Mouse (Mus musculus): ENCODE data around the gene Wee1. TPM values are rescaled to one million over a fixed set of nuclear protein-coding genes. Genes with fewer than 3 reads are reported as not detected.
"Not testable (repeated sequence)": the region's sequence is repeated elsewhere in the genome, so short reads cannot be mapped to it uniquely, and the experiment has no call there.

Wee1 gene
- polyA plus RNA-seq, 1 experiment from 2014 or later, result 38.1 TPM

- 67% methylated on average over 3 of the region's 3 CpGs for WGBS
- ATAC-seq (ENCODE audit: insufficient number of reproducible peaks, low FRiP score), result no peak
- H3K36me3 ChIP-seq, result no peaks in the 10 kb centered on the region
- no peak overlapping the region for H3K4me3 ChIP-seq
- H3K4me1 ChIP-seq (replicated peaks), result peaks cover 38% of the 10 kb centered on the region
- no peaks in the 10 kb centered on the region for H3K9me3 ChIP-seq (replicated peaks)
- no peak overlapping the region for H3K4me2 ChIP-seq
- no peaks in the 10 kb centered on the region for H3K27me3 ChIP-seq (replicated peaks)
- H3K9ac ChIP-seq, result peak overlapping the region; percentile 26; the same call in 1 of the 2 replicates
- peak overlapping the region; percentile 95 for H3K27ac ChIP-seq (ENCODE audit: poor library complexity, severe bottlenecking)
Measured at GRCm38 (mm10) chr7:110158073-110158472, 36.2 kb downstream of the Wee1 start.

- not testable (repeated sequence) for H3K27ac ChIP-seq (ENCODE audit: poor library complexity, severe bottlenecking); ATAC-seq (ENCODE audit: insufficient number of reproducible peaks, low FRiP score); H3K9ac ChIP-seq; H3K36me3 ChIP-seq; H3K4me3 ChIP-seq; H3K27me3 ChIP-seq (replicated peaks); H3K9me3 ChIP-seq (replicated peaks); H3K4me2 ChIP-seq
- H3K4me1 ChIP-seq (replicated peaks), result peaks cover 38% of the 10 kb centered on the region
Measured at GRCm38 (mm10) chr7:110160109-110160508, 38.3 kb downstream of the Wee1 start.

DNA sequence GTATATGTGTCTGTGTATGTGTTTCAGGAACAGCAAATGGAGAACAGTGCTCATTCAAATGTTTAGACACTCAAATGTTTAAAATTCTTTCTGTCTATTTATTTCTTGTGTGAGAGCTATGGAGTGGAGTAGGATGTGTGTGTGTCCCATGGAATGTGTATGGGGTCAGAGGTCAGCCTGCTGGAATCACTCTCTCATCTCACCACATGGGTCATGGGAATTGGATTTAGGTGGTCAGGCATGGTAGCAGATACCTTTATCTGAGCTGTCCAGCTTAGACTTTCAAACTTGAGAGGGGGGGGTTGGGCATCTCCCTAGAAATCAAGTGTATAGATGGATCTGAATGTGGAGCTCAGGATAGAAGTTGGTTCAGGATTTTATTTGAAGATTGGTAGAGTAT lies 38.8 kb downstream of the Wee1 start:
- ATAC-seq (ENCODE audit: insufficient number of reproducible peaks, low FRiP score), result no peak
- Histone ChIP-seq H3K4me1 (replicated peaks) (peaks cover 38% of the 10 kb centered on the region), H3K36me3 (no peaks in the 10 kb centered on the region), H3K9ac (no peak overlapping the region), H3K4me3 (no peak overlapping the region), H3K27ac (ENCODE audit: poor library complexity, severe bottlenecking) (no peak overlapping the region), H3K27me3 (replicated peaks) (no peaks in the 10 kb centered on the region), H3K9me3 (replicated peaks) (no peaks in the 10 kb centered on the region), H3K4me2 (no peak overlapping the region)

GRCm38 (mm10) chr7:110163024-110163423 lies 41.2 kb downstream of the Wee1 start:
- Histone ChIP-seq H3K4me1 (replicated peaks) (peaks cover 14% of the 10 kb centered on the region), H3K27ac (ENCODE audit: poor library complexity, severe bottlenecking) (peak overlapping the region; percentile 47; the same call in 1 of the 2 replicates)
- 91% methylated on average over 6 of the region's 6 CpGs for WGBS

DNA sequence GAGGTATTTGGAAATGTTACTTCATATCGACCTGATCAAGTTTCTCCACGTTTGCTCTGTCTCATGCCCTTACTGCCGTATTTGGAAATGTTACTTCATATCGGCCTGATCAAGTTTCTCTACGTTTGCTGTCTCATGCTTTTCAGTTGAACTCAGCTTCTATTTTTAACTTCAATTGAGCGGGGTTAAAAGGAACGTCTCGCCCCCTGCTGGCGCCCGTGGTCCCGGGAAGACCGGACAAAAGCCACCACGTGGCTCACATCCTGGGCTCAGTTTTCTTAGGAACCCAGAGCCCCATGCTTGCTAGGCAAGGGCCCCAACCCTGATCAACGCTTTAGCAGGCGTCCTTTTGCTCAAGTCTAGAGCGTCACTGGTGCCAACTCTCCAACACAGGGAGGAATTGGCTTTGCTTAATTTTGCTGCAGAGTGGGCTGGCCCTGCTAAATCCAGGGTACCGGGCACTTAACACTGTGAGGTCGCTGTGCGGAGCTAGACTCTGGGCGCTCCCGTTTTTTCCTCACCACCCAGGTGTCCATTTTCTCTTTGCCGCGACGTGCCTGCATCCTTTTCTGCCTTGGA lies 42.3 kb downstream of the Wee1 start:
- Histone ChIP-seq H3K4me2 (peak overlapping the region; percentile 82), H3K9ac (peak overlapping the region; percentile 84), H3K4me1 (replicated peaks) (0 out of 2 replicates have a peak, but pooled peaks cover 5% of the 10 kb centered on the region), H3K27ac (ENCODE audit: poor library complexity, severe bottlenecking) (peak overlapping the region; percentile 96), H3K9me3 (replicated peaks) (no peaks in the 10 kb centered on the region), H3K27me3 (replicated peaks) (no peaks in the 10 kb centered on the region), H3K36me3 (no peaks in the 10 kb centered on the region), H3K4me3 (peak overlapping the region; percentile 53)
- WGBS, result under 1% methylated on average over 24 of the region's 24 CpGs
- peak; percentile 85 for ATAC-seq (ENCODE audit: insufficient number of reproducible peaks, low FRiP score)

More at GRCm38 (mm10) chr7:110163024-110163423, 41.2 kb downstream of the Wee1 start:
- Histone ChIP-seq H3K4me3 (no peak overlapping the region), H3K36me3 (no peaks in the 10 kb centered on the region), H3K9ac (no peak overlapping the region), H3K27me3 (replicated peaks) (no peaks in the 10 kb centered on the region), H3K9me3 (replicated peaks) (no peaks in the 10 kb centered on the region), H3K4me2 (no peak overlapping the region)
- no peak for ATAC-seq (ENCODE audit: insufficient number of reproducible peaks, low FRiP score)

DNA sequence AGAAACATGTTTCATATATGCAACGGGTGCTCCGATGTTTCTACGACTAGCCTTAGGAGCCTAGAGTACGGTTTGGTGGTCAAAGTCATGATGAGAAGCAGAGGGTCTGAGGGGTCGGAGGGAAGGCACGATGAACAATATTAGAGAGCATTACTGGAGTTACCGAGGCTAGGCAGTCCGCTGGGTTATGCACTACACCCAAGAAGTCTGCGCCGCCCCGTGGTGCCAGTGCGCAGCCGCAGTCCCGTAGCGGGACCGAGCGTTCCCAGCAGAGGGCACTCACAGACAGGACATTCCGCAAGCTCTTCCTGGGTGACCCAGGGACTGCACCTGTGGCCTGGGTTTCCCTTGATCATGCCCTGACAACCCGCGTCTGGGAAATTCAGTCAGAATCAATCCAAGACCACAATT lies 42.9 kb downstream of the Wee1 start:
- Histone ChIP-seq H3K4me3 (peak overlapping the region; percentile 53), H3K4me2 (peak overlapping the region; percentile 82), H3K27me3 (replicated peaks) (no peaks in the 10 kb centered on the region), H3K9ac (peak overlapping the region; percentile 84), H3K36me3 (no peaks in the 10 kb centered on the region), H3K9me3 (replicated peaks) (no peaks in the 10 kb centered on the region), H3K27ac (ENCODE audit: poor library complexity, severe bottlenecking) (peak overlapping the region; percentile 96), H3K4me1 (replicated peaks) (0 out of 2 replicates have a peak, but pooled peaks cover 5% of the 10 kb centered on the region)
- under 1% methylated on average over 20 of the region's 20 CpGs for WGBS
- peak; percentile 94 for ATAC-seq (ENCODE audit: insufficient number of reproducible peaks, low FRiP score)

DNA sequence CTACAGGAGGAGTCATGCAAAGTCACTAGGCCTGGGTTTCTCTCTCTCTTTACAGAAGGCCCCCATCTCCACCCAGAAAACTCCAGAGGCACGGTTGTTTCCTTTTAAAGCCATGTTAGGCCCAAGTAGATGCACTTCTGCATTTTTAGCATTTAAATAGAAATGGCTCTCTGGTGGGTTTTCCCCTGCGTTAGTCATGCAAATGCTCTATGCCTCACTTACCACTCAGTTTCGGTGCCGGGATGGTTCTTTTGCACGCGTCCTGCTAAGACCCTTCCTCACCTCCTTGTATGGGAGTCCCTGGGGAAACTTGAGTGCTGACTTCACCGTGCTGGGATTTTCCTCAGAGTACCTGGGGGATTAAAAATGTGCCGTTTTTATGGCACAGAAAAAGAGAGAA lies 44.4 kb downstream of the Wee1 start:
- Histone ChIP-seq H3K4me2 (no peak overlapping the region), H3K9me3 (replicated peaks) (no peaks in the 10 kb centered on the region), H3K4me3 (no peak overlapping the region), H3K27me3 (replicated peaks) (no peaks in the 10 kb centered on the region), H3K4me1 (replicated peaks) (0 out of 2 replicates have a peak, but pooled peaks cover 5% of the 10 kb centered on the region), H3K27ac (ENCODE audit: poor library complexity, severe bottlenecking) (no peak overlapping the region), H3K9ac (no peak overlapping the region), H3K36me3 (no peaks in the 10 kb centered on the region)
- no peak for ATAC-seq (ENCODE audit: insufficient number of reproducible peaks, low FRiP score)
- WGBS, result 75% methylated on average over 8 of the region's 8 CpGs

- H3K9me3 ChIP-seq (replicated peaks), result no peaks in the 10 kb centered on the region
- 87% methylated on average over 7 of the region's 7 CpGs for WGBS
- no peak overlapping the region for H3K9ac ChIP-seq
- no peaks in the 10 kb centered on the region for H3K4me1 ChIP-seq (replicated peaks)
- no peak overlapping the region for H3K27ac ChIP-seq (ENCODE audit: poor library complexity, severe bottlenecking)
- H3K4me2 ChIP-seq, result no peak overlapping the region
- no peak overlapping the region for H3K4me3 ChIP-seq
- no peaks in the 10 kb centered on the region for H3K27me3 ChIP-seq (replicated peaks)
- ATAC-seq (ENCODE audit: insufficient number of reproducible peaks, low FRiP score), result no peak
- H3K36me3 ChIP-seq, result no peaks in the 10 kb centered on the region
Measured at GRCm38 (mm10) chr7:110179208-110179607, 57.4 kb downstream of the Wee1 start.

GRCm38 (mm10) chr7:110180613-110181012 lies 58.8 kb downstream of the Wee1 start:
- Histone ChIP-seq H3K9ac (no peak overlapping the region), H3K4me2 (no peak overlapping the region), H3K4me1 (replicated peaks) (no peaks in the 10 kb centered on the region), H3K27ac (ENCODE audit: poor library complexity, severe bottlenecking) (no peak overlapping the region), H3K27me3 (replicated peaks) (no peaks in the 10 kb centered on the region), H3K36me3 (no peaks in the 10 kb centered on the region), H3K9me3 (replicated peaks) (no peaks in the 10 kb centered on the region), H3K4me3 (no peak overlapping the region)
- no peak for ATAC-seq (ENCODE audit: insufficient number of reproducible peaks, low FRiP score)

- H3K4me1 ChIP-seq (replicated peaks), result no peaks in the 10 kb centered on the region
- 68% methylated on average over 8 of the region's 8 CpGs for WGBS
- no peaks in the 10 kb centered on the region for H3K27me3 ChIP-seq (replicated peaks)
- no peaks in the 10 kb centered on the region for H3K36me3 ChIP-seq
- no peak overlapping the region for H3K4me2 ChIP-seq
- H3K9me3 ChIP-seq (replicated peaks), result no peaks in the 10 kb centered on the region
- no peak overlapping the region for H3K9ac ChIP-seq
- no peak overlapping the region for H3K4me3 ChIP-seq
- no peak overlapping the region for H3K27ac ChIP-seq (ENCODE audit: poor library complexity, severe bottlenecking)
- no peak for ATAC-seq (ENCODE audit: insufficient number of reproducible peaks, low FRiP score)
Measured at GRCm38 (mm10) chr7:110181446-110181845, 59.6 kb downstream of the Wee1 start.

- Histone ChIP-seq H3K4me3 (no peak overlapping the region), H3K27me3 (replicated peaks) (no peaks in the 10 kb centered on the region), H3K4me1 (replicated peaks) (no peaks in the 10 kb centered on the region), H3K4me2 (no peak overlapping the region), H3K36me3 (no peaks in the 10 kb centered on the region), H3K27ac (ENCODE audit: poor library complexity, severe bottlenecking) (no peak overlapping the region), H3K9ac (no peak overlapping the region), H3K9me3 (replicated peaks) (no peaks in the 10 kb centered on the region)
- WGBS, result 78% methylated on average over 3 of the region's 3 CpGs
- ATAC-seq (ENCODE audit: insufficient number of reproducible peaks, low FRiP score), result no peak
Measured at GRCm38 (mm10) chr7:110184608-110185007, 62.8 kb downstream of the Wee1 start.

GRCm38 (mm10) chr7:110189951-110190350 lies 68.1 kb downstream of the Wee1 start:
- Histone ChIP-seq H3K27me3 (replicated peaks) (no peaks in the 10 kb centered on the region), H3K9ac (no peak overlapping the region), H3K36me3 (no peaks in the 10 kb centered on the region), H3K4me1 (replicated peaks) (no peaks in the 10 kb centered on the region), H3K9me3 (replicated peaks) (no peaks in the 10 kb centered on the region), H3K27ac (ENCODE audit: poor library complexity, severe bottlenecking) (0 out of 2 replicates have a peak overlapping the region, but pooled peaks have one; percentile 63), H3K4me2 (no peak overlapping the region), H3K4me3 (no peak overlapping the region)
- 49% methylated on average over 7 of the region's 7 CpGs for WGBS
- ATAC-seq (ENCODE audit: insufficient number of reproducible peaks, low FRiP score), result 0 out of 2 replicates have a peak, but pooled peaks have one; percentile 25

All from heart, embryonic 12.5 days (tissue).